Mouse (Mus musculus) lung, postnatal 0 days (tissue): ENCODE results near the gene Ppfia1. TPM values are rescaled to one million over a fixed set of nuclear protein-coding genes. Genes with fewer than 3 reads are reported as not detected.

Experiments
- ATAC-seq: fragments of 200-750 bp; cut with Nextera tagmentation; 2 replicates; pipeline ENCODE4 v1.8.0; 2017; ENCODE audit warnings: moderate library complexity
- DNase-seq: peaks from one replicate; pipeline ENCODE4 v3.0.0-alpha.2; 2016; ENCODE audit warnings: low spot score
- H3K27ac ChIP-seq: fragments of 300-500 bp; sonication (generic); 2 replicates; pipeline ENCODE4 v1.5.1; 2014; ENCODE audit warnings: antibody characterized with exemption, mild to moderate bottlenecking, low read length, mixed read lengths
- H3K27me3 ChIP-seq: fragments of 300-500 bp; sonication (generic); replicated peaks from 2 replicates; pipeline ENCODE4 v1.6.1; 2014; ENCODE audit warnings: low read length, mixed read lengths; ENCODE audit not compliant: insufficient read depth
- H3K36me3 ChIP-seq: fragments of 300-500 bp; sonication (generic); 2 replicates; pipeline ENCODE4 v1.6.1; 2014; ENCODE audit warnings: low read length, mixed read lengths; ENCODE audit not compliant: insufficient read depth
- H3K4me1 ChIP-seq: fragments of 300-500 bp; sonication (generic); 2 replicates; pipeline ENCODE4 v1.6.1; 2014; ENCODE audit warnings: antibody characterized with exemption, low read depth, low read length, mixed read lengths; ENCODE audit not compliant: insufficient read depth
- H3K4me2 ChIP-seq: fragments of 300-500 bp; sonication (generic); replicated peaks from 2 replicates; pipeline ENCODE4 v1.6.1; 2014; ENCODE audit warnings: low read depth, mild to moderate bottlenecking, low read length, moderate library complexity, mixed read lengths
- H3K4me3 ChIP-seq: fragments of 300-500 bp; sonication (generic); 2 replicates; pipeline ENCODE4 v1.5.1; 2014; ENCODE audit warnings: low read depth, low read length
- H3K9ac ChIP-seq: fragments of 300-500 bp; sonication (generic); replicated peaks from 2 replicates; pipeline ENCODE4 v1.6.1; 2014; ENCODE audit warnings: low read depth, mild to moderate bottlenecking
- H3K9me3 ChIP-seq: fragments of 300-500 bp; sonication (generic); 2 replicates; pipeline ENCODE4 v1.6.1; 2016; ENCODE audit warnings: low read length, mixed read lengths
- CTCF ChIP-seq: IDR thresholded peaks from 2 replicates; pipeline ENCODE4 v1.5.1; 2016; ENCODE audit warnings: antibody characterized with exemption, mild to moderate bottlenecking
- EP300 ChIP-seq: IDR thresholded peaks from 2 replicates; pipeline ENCODE4 v1.6.1; 2016; ENCODE audit warnings: antibody characterized with exemption, mild to moderate bottlenecking, control low read depth
- WGBS: fragments of 180-500 bp; shearing (Covaris S2); extraction: QIAGEN DNeasy Blood & Tissue Kit; methylation state at CpG from one replicate; pipeline ENCODE4 v1.1.7; 2014; 5-methylcytosine and 5-hydroxymethylcytosine counted together
- polyA plus RNA-seq: library from polyadenylated mRNA; unstranded; fragments of >200 nt; fragmentation: Nextera tagmentation; extraction: Ambion mirVana; gene quantifications from 2 replicates; pipeline ENCODE4 v1.2.1, GENCODE M21; 2015

Ppfia1 gene
- polyA plus RNA-seq, 1 experiment from 2014 or later: 19.7 TPM

DNA sequence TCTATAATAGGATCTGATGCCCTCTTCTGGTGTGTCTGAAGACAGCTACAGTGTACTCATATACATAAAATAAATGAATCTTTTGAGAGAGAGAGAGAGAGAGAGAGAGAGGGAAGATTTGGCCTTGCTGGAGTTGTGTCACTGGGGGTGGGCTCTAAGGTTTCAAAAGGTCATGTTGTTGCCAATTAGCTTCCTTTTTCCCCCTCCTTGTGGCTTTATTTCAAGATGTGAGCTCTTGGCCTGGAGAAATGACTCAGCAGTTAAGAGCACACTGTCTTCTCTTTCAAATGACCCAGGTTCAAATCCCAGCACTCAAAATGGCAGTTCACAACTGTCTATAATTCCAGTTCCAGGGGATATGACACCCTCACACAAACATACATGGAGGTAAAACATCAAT is 14.6 kb upstream of the Ppfia1 start:
- no peak overlapping the region for H3K4me3 ChIP-seq
- no peak overlapping the region for H3K4me2 ChIP-seq
- TF ChIP-seq EP300 (no peak), CTCF (no peak)
- H3K4me1 ChIP-seq: no peaks in the 10 kb centered on the region
- no peak overlapping the region for H3K9ac ChIP-seq
- DNase-seq: no peak
- H3K9me3 ChIP-seq: no peaks in the 10 kb centered on the region
- H3K36me3 ChIP-seq: no peaks in the 10 kb centered on the region
- ATAC-seq: no peak
- no peaks in the 10 kb centered on the region for H3K27me3 ChIP-seq
- H3K27ac ChIP-seq: no peak overlapping the region

DNA sequence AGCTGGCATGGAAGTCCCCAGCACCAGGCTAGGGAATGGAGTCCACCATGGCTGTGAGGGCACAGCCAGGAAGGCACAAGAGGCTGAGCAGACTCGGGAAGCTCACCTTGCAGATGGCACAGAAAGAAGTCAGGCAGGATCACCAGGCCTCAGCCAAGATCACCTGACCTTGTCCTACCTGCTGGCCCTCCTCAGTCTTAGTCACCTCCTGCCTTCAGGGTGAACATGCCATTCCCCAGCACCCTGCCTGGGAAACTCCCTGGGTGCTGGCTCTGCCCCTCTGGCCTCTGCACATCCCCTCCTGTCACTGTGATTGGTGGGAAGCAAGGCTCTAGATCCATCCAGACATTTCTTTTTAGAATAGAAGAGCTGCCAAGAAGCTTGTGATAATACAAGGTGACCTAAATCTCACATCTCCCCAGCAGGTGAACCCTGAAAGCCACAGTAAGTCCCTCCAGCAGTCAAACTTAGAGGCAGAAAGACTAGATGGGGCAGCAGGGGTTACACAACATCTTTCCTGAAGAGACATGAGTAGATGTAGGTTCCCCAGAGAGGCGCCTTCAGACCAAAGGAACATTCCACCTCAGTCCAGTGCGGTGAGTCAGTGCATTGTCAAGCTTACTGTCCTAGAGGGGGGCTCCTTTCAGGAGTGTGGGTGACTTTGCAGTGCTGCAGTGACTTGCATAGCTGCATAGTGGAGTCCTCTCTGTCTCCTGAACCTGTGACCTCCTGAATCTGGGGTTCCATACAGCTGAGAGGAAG is 13.6 kb upstream of the Ppfia1 start:
- TF ChIP-seq EP300: no peak
- WGBS: 54% methylated on average over 3 of the region's 3 CpGs
- H3K27ac ChIP-seq: no peak overlapping the region
- DNase-seq (no peak), ATAC-seq (no peak)
- H3K27me3 ChIP-seq: no peaks in the 10 kb centered on the region
- H3K4me1 ChIP-seq: no peaks in the 10 kb centered on the region
- no peak overlapping the region for H3K4me2 ChIP-seq
- H3K36me3 ChIP-seq: no peaks in the 10 kb centered on the region
- H3K9me3 ChIP-seq: no peaks in the 10 kb centered on the region
- no peak overlapping the region for H3K4me3 ChIP-seq
- H3K9ac ChIP-seq: no peak overlapping the region

DNA sequence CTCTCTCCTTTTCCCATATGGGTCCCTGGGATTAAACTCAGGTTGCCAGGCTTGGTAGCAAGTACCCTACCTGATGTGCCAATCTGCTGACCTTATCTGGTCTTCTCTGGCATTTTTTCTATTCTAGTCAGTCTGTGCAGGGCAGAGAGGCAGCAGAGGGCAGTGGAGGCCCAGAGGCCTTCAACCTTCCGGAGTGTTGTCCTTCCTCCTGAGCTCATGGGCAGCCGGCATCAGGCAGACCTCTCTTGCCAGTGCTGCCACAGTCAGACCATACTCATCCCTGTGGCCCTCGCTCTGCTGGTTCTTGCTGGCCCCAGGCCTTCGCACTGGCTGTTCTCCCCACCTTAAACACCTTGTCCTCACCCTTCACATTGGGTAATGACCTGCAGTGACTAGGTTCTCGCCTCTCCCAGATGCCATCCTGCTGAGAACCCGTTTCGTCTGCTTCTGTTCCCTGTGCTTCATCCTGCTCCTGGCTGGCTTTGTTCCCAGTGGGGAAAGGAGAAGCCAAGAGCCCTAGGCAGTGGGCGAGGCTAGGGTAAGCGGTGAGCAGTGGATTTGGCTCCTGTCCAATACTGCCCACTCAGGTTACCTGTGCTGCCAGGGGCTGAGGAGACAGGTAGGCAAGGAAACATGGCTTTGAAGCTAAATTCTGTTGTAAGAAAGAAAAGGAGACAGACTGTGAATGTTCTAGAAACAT is 10.1 kb upstream of the Ppfia1 start:
- no peak overlapping the region for H3K4me2 ChIP-seq
- no peak overlapping the region for H3K9ac ChIP-seq
- H3K36me3 ChIP-seq: no peaks in the 10 kb centered on the region
- DNase-seq (peak; percentile 75), ATAC-seq (peak; percentile 77)
- no peak overlapping the region for H3K27ac ChIP-seq
- no peak overlapping the region for H3K4me3 ChIP-seq
- no peaks in the 10 kb centered on the region for H3K27me3 ChIP-seq
- no peaks in the 10 kb centered on the region for H3K4me1 ChIP-seq
- 42% methylated on average over 9 of the region's 9 CpGs for WGBS
- TF ChIP-seq CTCF (no peak; the same call in 1 of the 2 replicates), EP300 (no peak)
- no peaks in the 10 kb centered on the region for H3K9me3 ChIP-seq

DNA sequence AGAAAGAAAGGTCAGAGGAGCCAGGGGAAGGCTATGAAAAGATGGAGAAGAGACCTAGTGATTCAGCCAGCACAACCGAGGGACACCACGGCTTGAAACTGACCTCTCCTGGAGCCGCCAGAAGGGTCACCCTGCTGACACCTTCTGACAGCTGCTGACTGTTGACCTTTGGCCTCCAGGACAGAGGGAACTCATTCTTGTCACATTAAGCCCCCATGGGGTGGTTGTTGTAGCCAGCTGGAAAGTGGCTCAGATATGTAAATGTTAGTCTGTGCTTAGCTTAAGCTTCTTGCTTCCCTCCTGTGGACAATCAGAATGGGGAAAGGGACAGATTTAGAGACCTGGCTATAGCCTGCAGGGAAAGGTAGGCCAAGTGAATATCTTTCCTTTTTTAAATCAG is 8.5 kb upstream of the Ppfia1 start:
- H3K9ac ChIP-seq: no peak overlapping the region
- no peak for ATAC-seq
- H3K9me3 ChIP-seq: no peaks in the 10 kb centered on the region
- TF ChIP-seq EP300: no peak
- no peak for TF ChIP-seq CTCF
- no peaks in the 10 kb centered on the region for H3K4me1 ChIP-seq
- H3K27ac ChIP-seq: no peak overlapping the region
- DNase-seq: no peak
- H3K36me3 ChIP-seq: no peaks in the 10 kb centered on the region
- no peak overlapping the region for H3K4me3 ChIP-seq
- H3K27me3 ChIP-seq: no peaks in the 10 kb centered on the region
- 20% methylated on average over 3 of the region's 3 CpGs for WGBS
- H3K4me2 ChIP-seq: no peak overlapping the region

DNA sequence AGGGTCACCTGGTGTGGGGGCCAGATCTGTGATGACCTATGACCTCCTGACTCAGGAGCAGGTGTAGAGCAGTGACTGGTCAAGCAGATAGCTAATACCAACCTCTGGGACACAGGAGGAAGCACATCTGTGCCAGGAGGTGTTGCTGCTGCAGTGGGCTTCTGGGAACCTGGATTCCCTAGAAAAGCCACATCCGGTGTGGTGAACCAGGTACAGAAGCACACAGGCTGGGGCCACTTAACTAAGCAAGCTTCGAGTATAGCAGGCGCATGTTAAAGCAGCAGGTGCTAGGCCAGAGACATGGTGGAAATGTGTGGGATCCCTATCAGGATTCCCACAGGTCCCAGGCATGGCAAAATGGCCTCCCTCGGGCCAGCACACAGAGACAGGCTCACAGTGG is 7.1 kb upstream of the Ppfia1 start:
- WGBS: 84% methylated on average over 4 of the region's 4 CpGs
- DNase-seq (no peak), ATAC-seq (no peak)
- no peaks in the 10 kb centered on the region for H3K9me3 ChIP-seq
- no peak overlapping the region for H3K27ac ChIP-seq
- no peak overlapping the region for H3K4me3 ChIP-seq
- TF ChIP-seq CTCF: no peak
- TF ChIP-seq EP300: no peak
- H3K4me2 ChIP-seq: no peak overlapping the region
- H3K9ac ChIP-seq: no peak overlapping the region
- no peaks in the 10 kb centered on the region for H3K4me1 ChIP-seq
- H3K27me3 ChIP-seq: no peaks in the 10 kb centered on the region
- no peaks in the 10 kb centered on the region for H3K36me3 ChIP-seq

DNA sequence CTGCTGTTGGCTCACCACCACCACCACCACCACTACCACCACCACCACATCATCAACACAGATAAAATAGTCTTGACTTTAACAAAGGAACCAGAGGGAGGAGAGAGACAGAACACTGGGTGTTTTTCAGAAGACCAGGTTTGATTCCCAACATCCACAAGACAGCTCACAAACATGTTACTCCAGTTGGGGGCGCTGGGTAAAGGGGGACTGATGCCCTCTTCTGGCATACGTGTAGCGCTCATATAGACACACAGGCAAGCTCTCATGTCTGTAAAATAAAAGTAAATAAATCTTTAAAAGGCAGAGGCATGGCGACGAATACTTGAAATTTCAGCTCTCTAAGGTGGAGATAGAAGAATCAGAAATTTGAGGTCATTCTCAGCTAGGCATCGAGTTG is 5.0 kb upstream of the Ppfia1 start:
- ATAC-seq: no peak
- Histone ChIP-seq H3K27ac (no peak overlapping the region), H3K9ac (no peak overlapping the region), H3K36me3 (no peaks in the 10 kb centered on the region), H3K4me3 (no peak overlapping the region), H3K9me3 (no peaks in the 10 kb centered on the region), H3K4me2 (no peak overlapping the region), H3K4me1 (no peaks in the 10 kb centered on the region), H3K27me3 (no peaks in the 10 kb centered on the region)
- 40% methylated on average over 6 of the region's 6 CpGs for WGBS
- TF ChIP-seq CTCF: peak; percentile 35; the same call in 1 of the 2 replicates
- TF ChIP-seq EP300: no peak
- no peak for DNase-seq
